Mouse (Mus musculus) neural tube, embryonic 10.5 days (tissue): ENCODE data around the gene Ppp2r5d.

Experiments used
- DNase-seq: peaks from one replicate; pipeline ENCODE4 v3.0.0-alpha.2; 2017; ENCODE audit warnings: low spot score; ENCODE audit errors: extremely low spot score

Gene Ppp2r5d

DNA sequence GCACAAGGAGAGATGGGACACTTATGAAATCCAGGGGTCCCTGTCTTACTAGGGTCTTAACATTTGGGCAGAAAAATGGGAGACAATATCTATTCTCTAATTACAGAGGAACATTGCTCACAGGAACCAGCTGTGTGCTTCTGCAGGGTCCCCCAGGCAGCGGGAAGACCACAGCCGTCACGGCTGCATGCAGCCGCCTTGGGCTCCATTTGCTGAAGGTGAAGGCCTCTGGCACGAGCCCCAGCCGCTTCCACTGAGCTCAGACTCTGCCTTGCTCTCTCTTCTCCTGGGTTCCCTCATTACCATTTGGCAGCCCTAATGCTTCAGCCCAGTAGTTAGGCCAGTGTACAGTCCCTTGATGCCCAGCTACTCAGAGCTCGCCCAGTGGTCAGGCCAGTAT is 16.2 kb upstream of the Ppp2r5d start:
- no peak for DNase-seq

GRCm38 (mm10) chr17:46714756-46715481 is 10.0 kb upstream of the Ppp2r5d start:
- no peak for DNase-seq

- no peak for DNase-seq
Measured at GRCm38 (mm10) chr17:46713849-46714248, 8.9 kb upstream of the Ppp2r5d start.

- DNase-seq: no peak
Measured at GRCm38 (mm10) chr17:46712442-46712841, 7.5 kb upstream of the Ppp2r5d start.

- no peak for DNase-seq
Measured at GRCm38 (mm10) chr17:46711612-46712271, 6.8 kb upstream of the Ppp2r5d start.

- peak; percentile 94 for DNase-seq
Measured at GRCm38 (mm10) chr17:46710959-46711597, 6.2 kb upstream of the Ppp2r5d start, which contains the start of gene Pex6. Gene Pex6, plus strand, starts transcription at chr17:46711463.

DNA sequence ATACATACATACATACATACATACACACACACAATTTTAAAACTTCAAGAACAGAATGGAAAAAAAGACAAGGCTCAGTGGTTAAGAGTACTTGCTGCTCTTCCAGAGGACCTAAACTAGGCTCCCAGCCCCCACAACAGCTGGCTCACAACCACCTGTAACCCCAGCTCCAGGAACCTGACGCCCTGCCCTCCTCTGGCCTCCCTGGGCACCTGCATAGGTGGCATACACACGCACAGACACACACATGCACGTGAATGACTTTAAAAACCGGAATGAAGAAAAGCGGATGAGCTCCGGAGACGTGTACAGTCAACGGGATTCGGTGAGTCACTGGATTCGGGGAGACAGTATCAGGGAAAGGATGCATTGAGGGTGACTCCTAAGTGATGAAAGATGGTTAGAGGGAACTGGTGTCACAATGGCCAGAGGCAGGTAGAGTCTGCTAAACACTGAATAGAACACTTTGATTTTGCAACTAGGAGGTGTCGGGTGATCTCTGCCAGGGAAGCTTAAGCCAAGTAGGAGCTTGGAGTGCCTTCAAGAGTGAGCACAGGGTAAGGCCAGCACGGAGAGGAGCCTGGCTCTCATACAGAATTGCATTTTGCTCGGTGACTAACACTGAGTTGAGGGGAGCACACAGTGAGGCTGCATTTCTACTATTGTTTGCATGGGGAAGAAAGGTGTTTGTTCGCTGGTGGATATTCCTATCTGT is 1.6 kb upstream of the Ppp2r5d start:
- DNase-seq: no peak

GRCm38 (mm10) chr17:46703971-46704886 is 682 bp downstream of the Ppp2r5d start:
- peak; percentile 31 for DNase-seq

DNA sequence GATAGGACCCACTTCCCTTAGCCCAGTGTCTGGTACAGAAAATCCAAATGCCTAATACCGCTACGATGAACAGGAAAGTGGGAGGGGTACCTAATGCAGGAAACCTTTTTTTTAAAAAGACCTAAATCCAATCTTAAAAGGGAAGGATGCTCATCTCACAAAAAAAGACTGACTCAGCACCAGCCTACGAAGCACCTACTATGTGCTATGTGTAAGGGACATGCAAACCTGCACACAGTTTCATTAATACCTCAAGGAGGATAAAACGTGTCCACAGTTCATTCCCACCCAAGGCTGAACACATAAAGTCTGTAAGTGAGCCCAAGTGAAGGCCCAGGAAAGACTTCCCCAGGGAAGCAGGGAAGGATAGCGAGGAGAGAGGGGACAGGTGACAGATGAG is 2.4 kb downstream of the Ppp2r5d start:
- DNase-seq: no peak

GRCm38 (mm10) chr17:46702100-46702499 is 2.8 kb downstream of the Ppp2r5d start:
- no peak for DNase-seq

GRCm38 (mm10) chr17:46701489-46701888 is 3.4 kb downstream of the Ppp2r5d start:
- DNase-seq: no peak

GRCm38 (mm10) chr17:46699912-46700311 is 5.0 kb downstream of the Ppp2r5d start:
- DNase-seq: no peak

GRCm38 (mm10) chr17:46699245-46699644 is 5.7 kb downstream of the Ppp2r5d start:
- DNase-seq: no peak

DNA sequence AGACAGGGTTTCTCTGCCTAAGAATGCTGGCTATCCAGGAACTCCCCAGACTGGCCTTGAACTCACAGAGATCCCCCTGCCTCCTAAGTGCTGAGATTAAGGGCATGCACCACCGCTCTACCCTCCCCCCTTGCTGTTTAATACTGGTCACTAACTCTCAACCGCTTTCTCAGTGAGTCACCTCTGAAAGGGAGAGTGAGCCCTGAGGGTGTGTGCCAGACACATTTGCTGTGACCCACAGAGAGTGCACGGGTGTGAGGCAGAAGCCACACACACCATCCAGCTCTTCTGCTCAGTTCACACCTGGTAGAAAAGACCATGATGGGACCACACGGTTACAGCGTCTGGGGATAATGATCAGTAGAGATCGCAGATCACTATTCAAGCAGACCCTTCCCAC is 6.4 kb downstream of the Ppp2r5d start:
- no peak for DNase-seq

- no peak for DNase-seq
Measured at GRCm38 (mm10) chr17:46694517-46695063, 10.3 kb downstream of the Ppp2r5d start.

- DNase-seq: no peak
Measured at GRCm38 (mm10) chr17:46691390-46691789, 13.5 kb downstream of the Ppp2r5d start.

DNA sequence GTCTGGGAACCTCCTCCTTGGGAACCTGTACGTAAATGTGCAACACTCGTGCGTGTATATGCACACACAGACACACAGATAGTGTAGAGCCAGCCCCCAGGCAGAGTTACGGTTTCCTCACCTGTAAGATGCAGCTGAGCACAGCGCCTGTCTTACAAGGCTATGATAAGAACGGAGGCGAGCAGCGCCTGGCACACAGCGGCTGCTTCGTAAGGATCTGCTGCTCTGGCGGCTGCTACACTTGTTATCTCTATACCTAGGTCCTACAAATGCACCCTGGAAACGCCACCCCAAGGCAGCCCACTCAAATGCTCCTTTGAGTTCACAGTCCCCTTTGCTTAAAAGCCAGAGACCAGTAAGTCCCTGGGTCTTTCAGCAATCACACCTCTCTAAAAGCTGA is 14.2 kb downstream of the Ppp2r5d start:
- no peak for DNase-seq

DNA sequence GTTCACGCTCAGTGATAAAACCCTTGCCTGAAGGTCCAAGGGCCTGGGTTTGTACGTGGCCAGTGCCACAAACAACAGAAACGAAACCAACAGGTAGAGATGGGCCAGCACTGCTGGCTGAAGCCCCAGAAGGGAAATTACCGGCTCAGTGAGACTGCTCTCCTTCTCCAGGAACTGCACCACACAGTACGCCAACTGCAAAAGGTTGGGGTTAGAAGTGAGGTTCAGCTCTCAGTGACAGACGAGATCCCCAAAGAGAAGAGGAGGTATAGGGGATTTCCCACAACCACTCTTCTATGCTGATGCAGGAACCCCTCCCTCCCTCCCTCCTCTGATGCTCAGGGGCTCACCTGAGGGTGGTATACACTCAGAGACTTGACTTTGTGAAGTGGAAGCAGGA is 19.0 kb downstream of the Ppp2r5d start:
- DNase-seq: no peak

- no peak for DNase-seq
Measured at GRCm38 (mm10) chr17:46682654-46683389, 22.1 kb downstream of the Ppp2r5d start.
